Mouse (Mus musculus) brain, embryonic 14.5 days (tissue): Measurements from ENCODE around the gene Cntnap2.

Experiments
- CTCF ChIP-seq: fragments of 200-500 bp; IDR thresholded peaks from 2 replicates; pipeline ENCODE4 v1.5.1; 2012; ENCODE audit warnings: inconsistent platforms, mild to moderate bottlenecking, moderate library complexity, borderline replicate concordance; ENCODE audit not compliant: insufficient read depth, insufficient read length; ENCODE audit errors: extremely low read depth
- POLR2A ChIP-seq: fragments of 200-500 bp; IDR thresholded peaks from 2 replicates; pipeline ENCODE4 v1.6.1; 2012; ENCODE audit warnings: mild to moderate bottlenecking, inconsistent platforms, borderline replicate concordance; ENCODE audit not compliant: poor library complexity, insufficient read depth, insufficient read length, severe bottlenecking; ENCODE audit errors: extremely low read depth

- TF ChIP-seq POLR2A, result no peak
- no peak for TF ChIP-seq CTCF
These were observed 2225.6 kb downstream of the Cntnap2 start for GRCm38 (mm10) chr6:47284794-47285193.
